Mouse (Mus musculus) adrenal gland, adult (tissue): ENCODE results near the gene Zfp820.
"Not testable (repeated sequence)": the region's sequence is repeated elsewhere in the genome, so short reads cannot be mapped to it uniquely, and the experiment has no call there.

ENCODE experiments used
- DNase-seq, 2 experiments: peaks; one replicate each; pipeline ENCODE4 v3.0.0; 2022 to 2023; ENCODE audit warnings: low spot score in 1 of 2; ENCODE audit not compliant: inconsistent age in 2 of 2

Gene Zfp820

DNA sequence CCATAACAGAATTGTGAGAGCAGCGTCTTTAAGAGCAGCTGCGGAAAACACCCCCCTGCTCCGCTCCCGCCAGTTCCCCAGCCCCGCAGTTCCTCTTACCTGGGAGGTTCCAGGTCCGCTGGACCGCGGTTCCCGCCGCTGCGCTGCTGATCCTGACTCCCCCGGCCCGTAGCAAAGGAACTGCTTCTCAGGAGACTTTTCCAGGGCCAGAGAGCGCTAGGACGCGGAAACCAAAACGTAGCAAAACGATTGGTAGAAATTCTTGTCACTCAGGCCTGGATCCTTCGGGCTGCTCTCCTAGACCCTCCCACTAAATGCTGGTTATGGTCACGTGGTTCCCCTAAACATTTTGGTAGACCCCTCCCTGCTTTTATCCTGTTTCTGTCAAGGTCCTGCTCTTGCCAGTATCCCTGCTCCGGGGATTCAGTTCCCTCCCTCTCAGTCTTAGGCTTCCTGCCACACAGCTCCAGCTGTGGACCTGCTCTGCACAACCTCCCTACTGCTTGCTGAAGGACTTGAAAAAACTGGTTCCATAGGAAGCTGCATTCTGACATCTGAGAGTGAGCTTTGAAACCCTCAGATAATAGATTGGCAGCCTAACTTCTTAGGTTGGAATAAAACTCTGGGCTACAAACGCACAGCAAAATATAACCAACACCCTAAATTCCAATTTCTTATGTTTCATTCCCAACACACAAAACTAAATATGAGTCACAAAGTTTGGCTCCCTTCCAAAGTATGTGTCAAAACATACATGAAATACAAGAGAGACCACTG lies at the start of gene Zfp820:
Zfp820 (minus strand) TSS at position 228 of the 777 bp plus-strand sequence.
- DNase-seq, result peak; percentile 55 to 89

DNA sequence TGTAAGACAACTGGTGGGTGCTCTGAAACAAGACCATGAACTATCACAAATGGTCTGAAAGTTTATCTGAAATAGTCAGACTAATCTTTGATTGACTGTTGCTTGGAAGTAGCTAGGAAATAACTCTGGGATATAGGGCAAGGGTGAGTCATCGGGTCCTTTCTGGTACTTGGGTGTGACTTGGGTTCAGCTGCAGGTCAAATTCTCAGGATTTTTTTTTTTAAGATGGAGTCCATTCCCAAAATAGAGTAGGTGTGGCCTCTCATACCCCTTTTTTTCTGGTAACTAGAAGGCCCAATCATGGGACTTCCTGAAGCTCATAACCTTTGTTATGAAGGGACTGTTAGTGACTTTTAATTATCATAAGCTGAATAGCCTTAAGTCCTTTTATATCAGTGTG lies 25.7 kb upstream of the Zfp820 start:
- DNase-seq, result no peak

DNA sequence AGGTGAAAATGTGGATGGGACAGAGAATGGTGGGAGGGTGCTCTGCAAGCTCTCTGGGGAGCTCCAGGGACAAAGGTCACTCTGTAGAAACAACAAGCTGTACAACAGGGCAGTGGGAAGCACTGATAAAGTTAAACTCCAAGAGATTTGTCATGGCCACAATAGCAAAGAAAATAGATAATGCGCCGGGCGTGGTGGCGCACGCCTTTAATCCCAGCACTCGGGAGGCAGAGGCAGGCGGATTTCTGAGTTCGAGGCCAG lies 680 bp upstream of the Zfp820 start:
- DNase-seq, result not testable (repeated sequence)

GRCm38 (mm10) chr17:21838510-21838909 lies 7.1 kb downstream of the Zfp820 start:
- no peak for DNase-seq

DNA sequence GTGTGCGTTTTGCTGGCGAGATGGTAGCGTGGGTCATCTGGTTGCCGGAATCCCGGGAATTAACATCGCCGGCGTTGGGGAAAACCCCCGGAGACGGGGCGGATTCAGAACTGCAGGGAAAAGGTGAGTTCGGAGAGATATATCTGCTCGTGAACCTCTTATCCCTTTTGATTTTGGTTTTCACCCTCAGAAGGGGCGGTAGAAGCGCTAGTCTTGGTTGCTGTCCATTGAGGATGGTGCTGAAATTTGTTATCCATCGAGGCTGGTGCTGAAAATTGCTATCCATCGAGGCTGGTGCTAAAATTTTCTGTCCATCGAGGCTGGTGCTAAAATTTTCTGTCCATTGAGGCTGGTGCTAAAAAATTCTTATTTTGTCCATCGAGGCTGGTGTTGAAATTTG lies 44.2 kb downstream of the Zfp820 start:
- DNase-seq, result not testable (repeated sequence)

DNA sequence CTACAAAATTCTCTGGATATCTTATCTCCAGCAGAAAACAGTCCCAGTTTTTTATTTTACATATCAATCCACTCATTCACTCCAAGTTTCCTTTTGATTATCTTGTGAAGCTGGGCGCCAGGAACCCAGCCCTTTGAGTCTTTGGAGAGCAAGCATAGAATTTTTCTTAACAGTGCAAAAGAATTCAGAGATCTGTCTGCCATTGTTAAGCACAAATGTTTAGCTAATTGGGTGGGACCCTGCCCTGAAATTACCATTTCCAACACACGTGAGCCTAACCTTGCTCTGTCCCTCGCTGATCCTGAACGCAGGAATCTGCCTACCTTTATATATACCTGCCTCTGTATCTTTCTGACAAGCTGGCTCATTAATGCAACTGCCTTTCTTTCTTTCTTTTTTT lies 53.3 kb downstream of the Zfp820 start:
- no peak for DNase-seq

GRCm38 (mm10) chr17:21770336-21770735 lies 75.2 kb downstream of the Zfp820 start:
- DNase-seq, result no peak
